9 mouse cellular contexts compared by ENCODE assay signal in genomic region chr13:109558341-109559257, GRCm38 (mm10).
DNase-seq lines count a peak whose midpoint lies in the region; ATAC-seq lines count a peak whose summit lies in the region.
"Had no signal": no experiment of that assay in that cellular context is flagged by ENCODE, and none has a peak within 500 bp of the region (broad histone marks: within the 10 kb centered on the region; RNA-seq: fewer than 3 reads in every experiment).

No protein-coding gene starts in this region.

- DNase-seq in cerebellum, adult 11 months = peak; percentile 22
- no peak for DNase-seq in cerebellum, adult 9-11 months
- DNase-seq in midbrain, embryonic 11.5 days (ENCODE audit: low spot score, missing footprints) = peak; percentile 88
- DNase-seq in midbrain, embryonic 10.5 days (ENCODE audit: low spot score) = no peak
- peak; percentile 39 for DNase-seq in cerebellum, adult 8-10 months
- peak; percentile 46 for DNase-seq in induced T-regulatory cell, adult 2 months (ENCODE audit: low read depth)
- DNase-seq in yolk sac, embryonic 10.5 days (ENCODE audit: low spot score) = no peak

- no peak overlapping the region for H3K9ac ChIP-seq in midbrain, embryonic 11.5 days (ENCODE audit: low read length)
- H3K9ac ChIP-seq in midbrain, embryonic 13.5 days (replicated peaks) = no peak overlapping the region

- no peaks in the 10 kb centered on the region for H3K36me3 ChIP-seq in midbrain, embryonic 11.5 days (ENCODE audit: control insufficient read depth, insufficient read depth, low read length)
- no peaks in the 10 kb centered on the region for H3K36me3 ChIP-seq in midbrain, embryonic 10.5 days
- H3K36me3 ChIP-seq in midbrain, embryonic 13.5 days = no peaks in the 10 kb centered on the region

- ATAC-seq in midbrain, embryonic 11.5 days (ENCODE audit: low FRiP score) = no peak
- peak; percentile 76 for ATAC-seq in midbrain, embryonic 13.5 days

- WGBS in midbrain, embryonic 11.5 days = 83% methylated on average over 12 of the region's 12 CpGs
- 81% methylated on average over 12 of the region's 12 CpGs for WGBS in midbrain, embryonic 10.5 days
- WGBS in midbrain, embryonic 13.5 days = 79% methylated on average over 12 of the region's 12 CpGs

- H3K4me1 ChIP-seq in midbrain, embryonic 11.5 days (ENCODE audit: control insufficient read depth, insufficient read depth, low read length) = no peaks in the 10 kb centered on the region
- no peaks in the 10 kb centered on the region for H3K4me1 ChIP-seq in midbrain, embryonic 10.5 days
- H3K4me1 ChIP-seq in midbrain, embryonic 13.5 days (replicated peaks) = peaks cover 3% of the 10 kb centered on the region; the same call in 1 of the 2 replicates

- H3K4me3 ChIP-seq in midbrain, embryonic 11.5 days (ENCODE audit: low read depth, low read length) = no peak overlapping the region
- H3K4me3 ChIP-seq in midbrain, embryonic 10.5 days = no peak overlapping the region
- no peak overlapping the region for H3K4me3 ChIP-seq in midbrain, embryonic 13.5 days (replicated peaks)

- H3K4me2 ChIP-seq in midbrain, embryonic 11.5 days = no peak overlapping the region
- no peak overlapping the region for H3K4me2 ChIP-seq in midbrain, embryonic 13.5 days (replicated peaks)

- H3K27ac ChIP-seq in midbrain, embryonic 11.5 days (ENCODE audit: low read depth, low read length) = no peak overlapping the region
- no peak overlapping the region for H3K27ac ChIP-seq in midbrain, embryonic 10.5 days (replicated peaks)
- H3K27ac ChIP-seq in midbrain, embryonic 13.5 days = no peak overlapping the region

- H3K9me3 ChIP-seq in midbrain, embryonic 11.5 days (ENCODE audit: control insufficient read depth, low read length) = no peaks in the 10 kb centered on the region
- H3K9me3 ChIP-seq in midbrain, embryonic 10.5 days (replicated peaks) = no peaks in the 10 kb centered on the region
- H3K9me3 ChIP-seq in midbrain, embryonic 13.5 days = no peaks in the 10 kb centered on the region

- H3K27me3 ChIP-seq in midbrain, embryonic 11.5 days (ENCODE audit: control insufficient read depth, insufficient read depth, low read length) = no peaks in the 10 kb centered on the region
- H3K27me3 ChIP-seq in midbrain, embryonic 10.5 days (ENCODE audit: low read depth, poor library complexity, severe bottlenecking) = no peaks in the 10 kb centered on the region
- no peaks in the 10 kb centered on the region for H3K27me3 ChIP-seq in midbrain, embryonic 13.5 days
- H3K27me3 ChIP-seq: CH12.LX had no signal

Comparison
In these comparisons a context has a peak if more than half of its experiments do, and no peak if none do; other contexts are left out.
1. DNase-seq: peak in cerebellum, adult 11 months (single experiment), midbrain, embryonic 11.5 days (single experiment), cerebellum, adult 8-10 months (single experiment) and induced T-regulatory cell, adult 2 months (single experiment); none in cerebellum, adult 9-11 months (single experiment), midbrain, embryonic 10.5 days (single experiment) and yolk sac, embryonic 10.5 days (single experiment).